19 mouse cellular contexts compared by ENCODE assay signal in genomic region chr11:7531847-7532246, GRCm38 (mm10).
"Had no signal": no experiment of that assay in that cellular context is flagged by ENCODE, and none has a peak within 500 bp of the region (broad histone marks: within the 10 kb centered on the region; RNA-seq: fewer than 3 reads in every experiment).

No protein-coding gene starts in this region.

- H3K4me2 ChIP-seq: lung, embryonic 15.5 days; midbrain, embryonic 11.5 days; midbrain, embryonic 13.5 days; midbrain, embryonic 15.5 days; neural tube, embryonic 12.5 days had no signal

- H3K4me3 ChIP-seq: lung, embryonic 15.5 days; megakaryocyte, embryonic 14.5 days; midbrain, embryonic 13.5 days; midbrain, embryonic 15.5 days; neural tube, embryonic 12.5 days had no signal

- ATAC-seq: lung, postnatal 0 days; midbrain, embryonic 13.5 days; midbrain, embryonic 15.5 days had no signal

- H3K36me3 ChIP-seq: lung, embryonic 15.5 days; midbrain, embryonic 13.5 days; midbrain, embryonic 15.5 days; neural tube, embryonic 12.5 days had no signal

- H3K4me1 ChIP-seq: lung, embryonic 15.5 days; megakaryocyte, embryonic 14.5 days; midbrain, embryonic 13.5 days; midbrain, embryonic 15.5 days; neural tube, embryonic 12.5 days had no signal

- DNase-seq: lung, adult 2 months; lung, postnatal 14 days; lung, postnatal 36 days; retina, postnatal 1 day; right cerebral cortex, adult 18-20 months; right cerebral cortex, postnatal 25 days; right cerebral cortex, postnatal 4 days; spleen, adult 18-20 months; thymus, adult 18-20 months; thymus, postnatal 14 days; thymus, postnatal 36 days had no signal

- H3K9me3 ChIP-seq: lung, embryonic 15.5 days; midbrain, embryonic 15.5 days had no signal

- H3K27ac ChIP-seq: lung, embryonic 15.5 days; macrophage; midbrain, embryonic 13.5 days; midbrain, embryonic 15.5 days; neural tube, embryonic 12.5 days had no signal

- H3K9ac ChIP-seq: lung, embryonic 15.5 days; midbrain, embryonic 13.5 days; midbrain, embryonic 15.5 days; neural tube, embryonic 12.5 days had no signal

- H3K27me3 ChIP-seq: lung, embryonic 15.5 days; megakaryocyte, embryonic 14.5 days; midbrain, embryonic 13.5 days; midbrain, embryonic 15.5 days; neural tube, embryonic 12.5 days had no signal
